Mouse (Mus musculus) megakaryocyte-erythroid progenitor cell, adult 5 weeks (primary cell): ENCODE results near the gene Gabpb2. TPM values are rescaled to one million over a fixed set of nuclear protein-coding genes. Genes with fewer than 3 reads are reported as not detected.

ENCODE experiments used
- polyA plus RNA-seq: library from polyadenylated mRNA; stranded (reverse); fragments of >175 nt; gene quantifications from 2 replicates; pipeline ENCODE4 v1.2.3, GENCODE M21; 2012

Gene Gabpb2
- 2.2 and 2.7 TPM in 2 replicates for polyA plus RNA-seq

DNA sequence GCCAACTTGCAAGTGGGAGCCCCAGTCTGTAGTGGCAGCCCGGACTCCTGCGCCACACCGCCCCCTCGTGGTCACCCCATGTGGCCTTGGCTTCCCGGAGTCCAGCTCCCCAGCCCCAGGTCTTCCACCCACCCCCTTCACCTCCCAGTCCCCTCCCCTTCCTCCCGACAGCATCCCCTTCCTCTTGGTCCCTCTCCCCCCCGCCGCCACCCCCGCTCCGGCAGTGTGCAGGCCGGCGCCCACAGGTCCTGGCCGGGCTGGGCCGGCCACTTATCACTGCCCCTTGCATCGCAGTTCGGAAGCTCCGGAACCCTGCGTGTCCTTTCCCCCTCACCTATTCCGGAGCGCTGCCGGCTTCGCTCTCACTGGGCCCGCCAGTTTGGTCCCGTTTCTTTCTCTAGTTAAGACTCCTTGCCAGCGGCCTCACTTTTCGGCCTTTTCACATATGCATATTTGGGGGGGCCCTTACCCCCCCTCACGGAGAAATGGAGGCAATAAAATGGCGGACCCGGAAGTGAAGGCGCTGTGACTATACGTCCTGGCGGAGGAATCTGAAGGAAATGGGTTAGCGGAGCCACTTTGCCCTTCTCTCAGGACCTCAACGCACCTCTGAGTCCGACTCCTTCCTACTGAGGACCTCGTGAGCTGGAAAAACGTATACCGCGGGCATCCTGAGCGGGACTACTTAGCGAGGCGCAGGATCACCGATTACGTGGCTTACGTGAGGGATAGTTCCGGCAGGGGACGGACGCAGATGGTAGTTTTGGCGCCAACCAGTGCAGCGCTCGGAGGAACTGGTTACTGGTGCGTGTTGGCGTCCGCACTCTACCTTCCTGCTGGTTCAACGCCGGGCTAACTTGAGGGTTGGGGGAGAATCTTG is at the start of gene Gabpb2:
TSS of gene Gabpb2 (minus strand) at position 662 of the 880 bp plus-strand sequence.

DNA sequence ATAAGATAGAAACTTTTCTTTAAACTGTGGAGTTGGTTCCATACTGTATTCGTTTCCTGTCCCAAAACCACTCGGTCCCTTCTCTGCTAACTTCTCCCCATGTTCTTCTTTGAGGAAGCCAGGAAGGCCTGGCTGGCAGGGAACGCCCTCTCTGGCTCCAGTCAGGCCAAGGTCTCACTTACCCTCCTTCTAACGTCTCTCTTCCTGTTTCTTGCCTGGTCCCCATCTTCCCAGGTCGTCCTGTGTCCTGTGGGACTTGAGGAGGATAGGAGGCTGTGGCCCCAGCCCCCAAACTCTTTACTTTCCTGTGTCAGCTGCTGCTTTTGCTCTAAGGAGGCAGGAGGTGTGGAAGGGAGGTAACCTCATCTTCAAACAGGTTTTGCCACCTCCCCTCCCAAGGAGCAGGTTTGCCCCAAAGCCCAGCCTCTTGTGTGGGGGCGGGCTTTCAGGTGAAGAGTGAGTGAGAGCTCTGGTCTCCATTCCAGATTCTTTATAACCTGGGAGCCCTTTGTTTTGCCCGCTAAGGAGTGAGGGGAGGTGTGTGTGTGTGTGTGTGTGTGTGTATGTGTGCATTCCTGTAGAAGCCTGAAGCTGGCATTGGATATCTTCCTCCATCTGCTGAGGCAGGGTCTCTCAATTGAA is 33.2 kb upstream of the Gabpb2 start, which contains the start of gene Bnipl:
TSS of gene Bnipl (minus strand) at position 411 of the 642 bp plus-strand sequence.

GRCm38 (mm10) chr3:95241498-95241897 is 23.8 kb upstream of the Gabpb2 start, which contains the start of gene Gm128:
Gm128 (minus strand) TSS chr3:95241598.

GRCm38 (mm10) chr3:95231298-95232221 is 13.8 kb upstream of the Gabpb2 start, which contains the start of gene Mllt11:
Mllt11 (minus strand) TSS chr3:95232171.

GRCm38 (mm10) chr3:95228148-95228893 is 10.6 kb upstream of the Gabpb2 start, which contains the start of gene Cdc42se1:
Cdc42se1 (plus strand) TSS chr3:95228732.

GRCm38 (mm10) chr3:95159987-95160963 is 57.4 kb downstream of the Gabpb2 start, which contains the start of gene Sema6c:
Sema6c (plus strand) TSS chr3:95160457.

DNA sequence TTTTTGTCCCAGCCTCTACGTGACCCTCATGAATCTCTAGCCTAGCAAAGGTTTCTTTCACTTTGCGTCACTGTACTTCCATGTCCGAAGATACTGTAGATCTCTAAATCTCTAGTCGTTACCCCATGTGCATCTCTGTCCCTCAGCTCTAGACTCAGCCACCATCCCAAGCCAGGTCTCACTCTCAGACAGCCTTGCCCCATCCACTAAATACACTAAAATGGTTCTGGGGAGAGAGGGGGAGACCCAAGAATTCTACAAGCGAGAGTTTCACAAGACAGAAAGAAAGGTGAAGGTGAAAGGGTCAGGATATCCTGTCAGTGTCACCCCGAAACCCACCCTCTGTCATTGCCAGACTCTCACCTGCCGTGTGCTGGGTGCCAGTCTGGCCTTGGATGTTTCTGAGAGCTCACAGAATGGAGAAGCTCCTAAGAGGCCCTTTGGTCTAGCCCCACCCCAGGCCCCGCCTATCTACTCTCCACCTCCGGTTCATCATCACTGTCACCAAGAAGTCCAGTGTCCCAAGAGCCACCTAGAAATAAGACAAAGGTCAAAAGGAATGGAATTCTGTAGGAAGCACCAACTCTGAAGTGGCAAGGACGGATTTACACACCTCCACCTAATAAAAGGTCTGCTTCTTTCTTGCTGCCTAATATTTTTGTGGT is 75.6 kb downstream of the Gabpb2 start, which contains the start of gene Tnfaip8l2:
TSS of gene Tnfaip8l2 (minus strand) at position 409 of the 665 bp plus-strand sequence.

DNA sequence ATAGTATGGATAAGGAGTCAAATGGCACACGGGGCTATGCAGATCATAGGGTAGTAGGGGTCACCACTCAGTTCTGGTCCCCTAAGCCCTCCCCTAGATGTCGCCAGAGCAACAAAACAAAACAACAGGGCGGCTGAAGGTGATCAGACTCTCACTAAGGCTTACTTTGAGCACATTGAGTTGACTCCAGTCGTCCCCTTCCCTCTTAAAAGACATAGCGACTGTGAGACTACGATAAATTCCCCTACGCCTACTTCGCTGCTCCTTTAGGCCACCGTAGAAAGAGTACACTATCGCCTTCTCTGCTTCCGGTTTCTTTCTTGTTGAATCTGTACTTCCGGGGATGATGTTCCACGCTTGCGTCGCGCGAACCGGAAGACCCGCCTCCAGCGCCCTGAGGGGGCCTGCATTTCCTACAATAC is 84.0 kb downstream of the Gabpb2 start, which contains the start of the genes Scnm1 and Lysmd1:
TSS of gene Scnm1 (minus strand) at position 332 of the 422 bp plus-strand sequence.
TSS of gene Lysmd1 (plus strand) at position 409 of the 422 bp plus-strand sequence.

Other genes starting within 250 kb of the Gabpb2 start
- gene Pi4kb, start 243.2 kb downstream of the Gabpb2 start, polyA plus RNA-seq: 7.3 and 7.5 TPM in 2 replicates
- gene Zfp687, start 202.5 kb downstream of the Gabpb2 start, polyA plus RNA-seq: 34.9 and 36.5 TPM in 2 replicates
- gene Psmd4, start 175.3 kb downstream of the Gabpb2 start, polyA plus RNA-seq: 95.3 and 114 TPM in 2 replicates
- gene Pip5k1a, start 111.0 kb downstream of the Gabpb2 start, polyA plus RNA-seq: 15.0 and 24.5 TPM in 2 replicates
- 224 and 237 TPM in 2 replicates for gene Vps72, start 106.9 kb downstream of the Gabpb2 start, polyA plus RNA-seq
- not detected in 2 replicates for gene Tmod4, start 93.4 kb downstream of the Gabpb2 start, polyA plus RNA-seq
- gene Scnm1, start 83.9 kb downstream of the Gabpb2 start, polyA plus RNA-seq: 6.1 and 9.0 TPM in 2 replicates
- 3.8 and 4.7 TPM in 2 replicates for gene Lysmd1, start 83.8 kb downstream of the Gabpb2 start, polyA plus RNA-seq
- 10.5 and 16.0 TPM in 2 replicates for gene Tnfaip8l2, start 75.6 kb downstream of the Gabpb2 start, polyA plus RNA-seq
- 6.5 and 7.1 TPM in 2 replicates for gene Sema6c, start 57.5 kb downstream of the Gabpb2 start, polyA plus RNA-seq
- 138 and 173 TPM in 2 replicates for gene Cdc42se1, start 10.8 kb upstream of the Gabpb2 start, polyA plus RNA-seq
- gene Mllt11, start 14.3 kb upstream of the Gabpb2 start, polyA plus RNA-seq: 3.4 and 4.4 TPM in 2 replicates
- 3.4 TPM in 2 replicates for gene Gm128, start 23.7 kb upstream of the Gabpb2 start, polyA plus RNA-seq
- gene Bnipl, start 33.3 kb upstream of the Gabpb2 start, polyA plus RNA-seq: 0.34 TPM in 1 of 2 replicates, not detected in the other
- gene Mindy1, start 63.4 kb upstream of the Gabpb2 start, polyA plus RNA-seq: 118 and 120 TPM in 2 replicates
- gene Prune1, start 64.2 kb upstream of the Gabpb2 start, polyA plus RNA-seq: 2.8 and 3.0 TPM in 2 replicates
- gene Anxa9, start 89.3 kb upstream of the Gabpb2 start, polyA plus RNA-seq: 2.0 and 2.2 TPM in 2 replicates
- 352 and 417 TPM in 2 replicates for gene Cers2, start 96.9 kb upstream of the Gabpb2 start, polyA plus RNA-seq
- 12.8 and 14.9 TPM in 2 replicates for gene Setdb1, start 139.3 kb upstream of the Gabpb2 start, polyA plus RNA-seq
- not detected in 2 replicates for gene 4930558C23Rik, start 184.9 kb upstream of the Gabpb2 start, polyA plus RNA-seq
- 14.1 and 15.5 TPM in 2 replicates for gene Arnt, start 216.5 kb upstream of the Gabpb2 start, polyA plus RNA-seq